Mouse (Mus musculus): ENCODE data around the gene Clca3a2. TPM values are rescaled to one million over a fixed set of nuclear protein-coding genes. Genes with fewer than 3 reads are reported as not detected.
"Not testable (repeated sequence)": the region's sequence is repeated elsewhere in the genome, so short reads cannot be mapped to it uniquely, and the experiment has no call there.

Gene Clca3a2
- polyA plus RNA-seq, 2 experiments: 0.11 to 0.26 TPM

- Histone ChIP-seq H3K4me3 (replicated peaks; ENCODE audit: low read length) (no peak overlapping the region), H3K9me3 (ENCODE audit: control insufficient read depth, low read length) (no peaks in the 10 kb centered on the region), H3K4me1 (ENCODE audit: control insufficient read depth, insufficient read depth, low read length) (no peaks in the 10 kb centered on the region), H3K27me3 (ENCODE audit: control insufficient read depth, insufficient read depth, low read length) (no peaks in the 10 kb centered on the region), H3K27ac (replicated peaks; ENCODE audit: low read depth, low read length) (no peak overlapping the region), H3K9ac (ENCODE audit: low read depth, low read length, severe bottlenecking) (no peak overlapping the region), H3K36me3 (ENCODE audit: control insufficient read depth, insufficient read depth, low read length) (no peaks in the 10 kb centered on the region), H3K4me2 (replicated peaks; ENCODE audit: low read depth, low read length, severe bottlenecking) (no peak overlapping the region)
- no peak for TF ChIP-seq POLR2A (IDR thresholded peaks at IDR 0.05; ENCODE audit: borderline replicate concordance, extremely low read depth, insufficient read depth, insufficient read length)
- DNase-seq (ENCODE audit: low spot score) (no peak), ATAC-seq (ENCODE audit: low FRiP score, low read depth) (no peak)
- WGBS: 4% methylated on average over 2 of the region's 2 CpGs
These were observed 66.2 kb downstream of the Clca3a2 start for GRCm38 (mm10) chr3:144753120-144753519.

- H3K27ac ChIP-seq (replicated peaks; ENCODE audit: low read depth, low read length); H3K9ac ChIP-seq (ENCODE audit: low read depth, low read length, severe bottlenecking); H3K4me3 ChIP-seq (replicated peaks; ENCODE audit: low read length); ATAC-seq (ENCODE audit: low FRiP score, low read depth); H3K27me3 ChIP-seq (ENCODE audit: control insufficient read depth, insufficient read depth, low read length); H3K9me3 ChIP-seq (ENCODE audit: control insufficient read depth, low read length); H3K4me1 ChIP-seq (ENCODE audit: control insufficient read depth, insufficient read depth, low read length); H3K36me3 ChIP-seq (ENCODE audit: control insufficient read depth, insufficient read depth, low read length); DNase-seq (ENCODE audit: low spot score); H3K4me2 ChIP-seq (replicated peaks; ENCODE audit: low read depth, low read length, severe bottlenecking): not testable (repeated sequence)
- WGBS: 53% methylated on average over 18 of the region's 21 CpGs
These were observed 70.0 kb downstream of the Clca3a2 start for GRCm38 (mm10) chr3:144749062-144749963.

- H3K27me3 ChIP-seq (ENCODE audit: control insufficient read depth, insufficient read depth, low read length); ATAC-seq (ENCODE audit: low FRiP score, low read depth); H3K27ac ChIP-seq (replicated peaks; ENCODE audit: low read depth, low read length); H3K36me3 ChIP-seq (ENCODE audit: control insufficient read depth, insufficient read depth, low read length); DNase-seq (ENCODE audit: low spot score); H3K9ac ChIP-seq (ENCODE audit: low read depth, low read length, severe bottlenecking); H3K9me3 ChIP-seq (ENCODE audit: control insufficient read depth, low read length); H3K4me2 ChIP-seq (replicated peaks; ENCODE audit: low read depth, low read length, severe bottlenecking); H3K4me3 ChIP-seq (replicated peaks; ENCODE audit: low read length); H3K4me1 ChIP-seq (ENCODE audit: control insufficient read depth, insufficient read depth, low read length): not testable (repeated sequence)
- 65% methylated on average over 3 of the region's 3 CpGs for WGBS
These were observed 71.6 kb downstream of the Clca3a2 start for GRCm38 (mm10) chr3:144747706-144748105.

Other genes starting within 250 kb of the Clca3a2 start
- 20.2 and 20.6 TPM in 2 replicates for gene Hs2st1, start 249.3 kb downstream of the Clca3a2 start, polyA plus RNA-seq (2012; rRNA removed)
- 15.8 and 17.9 TPM in 2 replicates for gene Hs2st1, start 249.3 kb downstream of the Clca3a2 start, polyA plus RNA-seq (2014; fragmentation: Nextera tagmentation; extraction: Ambion mirVana)
- 354 and 424 TPM in 2 replicates for gene Selenof, start 249.2 kb downstream of the Clca3a2 start, polyA plus RNA-seq (2012; rRNA removed)
- 532 and 555 TPM in 2 replicates for gene Selenof, start 249.2 kb downstream of the Clca3a2 start, polyA plus RNA-seq (2014; fragmentation: Nextera tagmentation; extraction: Ambion mirVana)
- gene Sh3glb1, start 99.2 kb downstream of the Clca3a2 start, polyA plus RNA-seq (2012; rRNA removed): 25.9 and 30.3 TPM in 2 replicates
- gene Sh3glb1, start 99.2 kb downstream of the Clca3a2 start, polyA plus RNA-seq (2014; fragmentation: Nextera tagmentation; extraction: Ambion mirVana): 123 and 138 TPM in 2 replicates
- 2.0 and 2.1 TPM in 2 replicates for gene Clca3a1, start 58.5 kb downstream of the Clca3a2 start, polyA plus RNA-seq (2012; rRNA removed)
- gene Clca3a1, start 58.5 kb downstream of the Clca3a2 start, polyA plus RNA-seq (2014; fragmentation: Nextera tagmentation; extraction: Ambion mirVana): 0.58 and 0.70 TPM in 2 replicates
- gene Clca3b, start 29.9 kb upstream of the Clca3a2 start, polyA plus RNA-seq (2012; rRNA removed): not detected in 2 replicates
- not detected in 2 replicates for gene Clca3b, start 29.9 kb upstream of the Clca3a2 start, polyA plus RNA-seq (2014; fragmentation: Nextera tagmentation; extraction: Ambion mirVana)
- 0.08 TPM in 1 of 2 replicates, not detected in the other for gene Clca4b, start 113.0 kb upstream of the Clca3a2 start, polyA plus RNA-seq (2012; rRNA removed)
- not detected in 2 replicates for gene Clca4b, start 113.0 kb upstream of the Clca3a2 start, polyA plus RNA-seq (2014; fragmentation: Nextera tagmentation; extraction: Ambion mirVana)
- gene Clca4a, start 155.6 kb upstream of the Clca3a2 start, polyA plus RNA-seq (2012; rRNA removed): not detected in 2 replicates
- gene Clca4a, start 155.6 kb upstream of the Clca3a2 start, polyA plus RNA-seq (2014; fragmentation: Nextera tagmentation; extraction: Ambion mirVana): not detected in 2 replicates
- 0.18 TPM in 2 replicates for gene Clca1, start 213.3 kb upstream of the Clca3a2 start, polyA plus RNA-seq (2012; rRNA removed)
- not detected in 2 replicates for gene Clca1, start 213.3 kb upstream of the Clca3a2 start, polyA plus RNA-seq (2014; fragmentation: Nextera tagmentation; extraction: Ambion mirVana)

Measured in limb, embryonic 14.5 days (tissue).